Mouse (Mus musculus) yolk sac, embryonic 10.5 days (tissue): ENCODE measurements around the gene Sema3c.

ENCODE experiments used
- DNase-seq: peaks from one replicate; pipeline ENCODE4 v3.0.0-alpha.2; 2017; ENCODE audit warnings: low spot score

The Sema3c gene

DNA sequence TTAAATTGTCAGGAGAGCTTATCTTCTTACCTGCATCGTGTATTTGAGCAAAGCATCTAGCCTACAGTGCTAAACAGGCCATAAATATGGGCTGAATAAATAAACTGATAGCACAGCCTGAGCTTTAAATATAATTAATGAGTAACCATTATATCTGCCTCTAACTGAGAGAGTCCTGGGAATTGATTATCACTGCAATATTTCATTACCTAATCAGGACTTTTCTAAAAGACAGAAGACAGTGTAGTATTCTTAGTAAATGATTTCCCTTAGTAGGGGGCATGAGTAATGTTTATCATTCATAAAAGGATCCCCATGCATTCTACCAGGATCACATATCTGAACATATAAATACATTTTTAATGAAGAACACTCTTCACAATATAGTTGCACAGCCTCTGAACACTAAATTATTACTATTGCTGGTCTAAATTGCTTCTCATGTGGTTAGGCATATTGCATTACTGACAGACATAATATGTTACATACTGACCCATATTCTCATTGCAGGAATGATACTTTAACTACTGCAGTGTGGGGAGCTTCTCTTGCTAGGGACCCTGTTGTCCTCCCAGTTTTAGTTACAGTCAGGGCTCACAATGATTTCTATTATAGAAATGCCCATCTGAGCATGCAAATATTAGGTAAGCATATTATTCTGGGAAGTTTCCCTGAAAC, 74.9 kb downstream of the Sema3c start:
- DNase-seq: no peak

DNA sequence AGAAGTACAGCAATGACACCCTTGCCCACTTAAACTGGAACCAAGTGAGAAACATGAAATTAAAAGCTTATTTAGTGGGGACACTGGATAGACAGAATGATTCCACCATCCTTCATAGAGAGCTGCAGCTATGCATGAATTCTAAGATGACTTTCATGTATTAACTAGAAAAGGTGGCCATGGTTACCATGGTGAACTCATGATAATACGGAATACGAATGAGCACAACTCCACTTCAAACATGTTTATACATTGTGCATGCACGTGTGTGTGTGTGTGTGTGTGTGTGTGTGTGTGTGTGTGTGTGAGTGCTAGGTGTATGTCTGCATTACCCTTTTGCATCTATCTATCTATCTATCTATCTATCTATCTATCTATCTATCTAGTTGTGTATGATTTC, 87.1 kb downstream of the Sema3c start:
- no peak for DNase-seq

DNA sequence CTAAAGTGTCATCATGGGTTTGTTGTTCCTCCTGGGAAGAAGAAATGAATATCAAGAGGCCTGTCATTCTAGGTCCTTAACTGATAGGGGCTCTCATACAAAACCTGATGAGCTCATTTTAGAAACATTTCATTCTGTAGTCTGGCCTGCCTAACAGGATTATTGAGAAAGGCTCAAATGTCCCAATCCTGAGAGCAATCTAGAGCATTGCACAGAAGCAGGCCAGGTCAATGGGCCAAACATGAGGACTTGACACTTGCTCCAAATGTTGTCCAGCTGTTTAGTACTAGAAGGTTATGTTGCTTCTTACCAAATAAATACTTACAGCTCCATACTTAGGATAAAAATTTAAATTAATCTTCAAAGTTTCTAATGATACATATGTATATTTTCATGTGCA, 97.3 kb downstream of the Sema3c start:
- no peak for DNase-seq

DNA sequence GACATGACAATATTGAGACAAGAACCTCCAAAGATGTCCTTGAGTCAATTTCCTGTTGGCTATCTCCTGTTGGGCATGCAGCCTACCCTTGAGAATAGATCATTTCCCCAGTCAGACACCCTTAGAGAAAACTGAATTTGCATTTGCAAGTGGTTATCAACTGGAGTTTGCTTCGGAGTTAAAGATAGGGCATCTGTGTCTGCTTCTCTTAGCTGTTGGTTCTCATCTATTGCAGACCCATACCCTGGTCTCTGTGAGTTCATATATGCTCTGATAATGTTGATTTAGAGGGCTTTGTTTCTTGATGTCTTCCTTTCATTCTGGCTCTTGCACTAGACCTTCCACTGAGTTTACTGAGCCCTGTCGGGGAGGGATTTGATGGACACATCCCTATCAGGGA, 106.8 kb downstream of the Sema3c start:
- DNase-seq: no peak

DNA sequence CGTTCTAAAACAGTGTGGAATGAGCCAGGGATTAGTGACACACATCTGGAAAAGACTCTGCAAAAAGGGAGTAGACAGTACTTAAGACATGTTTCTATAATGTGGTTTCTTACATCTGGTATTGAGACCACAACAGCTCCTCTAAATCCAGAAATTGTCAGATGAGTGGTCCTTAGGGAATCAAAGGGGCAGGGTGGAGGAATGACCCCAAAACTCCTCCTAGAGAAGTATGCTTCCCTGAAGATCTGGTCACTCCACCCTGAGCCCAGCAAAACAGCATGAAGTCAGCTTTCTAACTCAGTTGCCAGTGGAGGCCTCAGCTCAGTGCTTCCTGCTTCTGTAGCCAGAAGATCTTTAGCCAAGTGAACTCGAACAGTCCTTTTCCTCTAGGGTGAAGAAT, 115.0 kb downstream of the Sema3c start:
- no peak for DNase-seq

DNA sequence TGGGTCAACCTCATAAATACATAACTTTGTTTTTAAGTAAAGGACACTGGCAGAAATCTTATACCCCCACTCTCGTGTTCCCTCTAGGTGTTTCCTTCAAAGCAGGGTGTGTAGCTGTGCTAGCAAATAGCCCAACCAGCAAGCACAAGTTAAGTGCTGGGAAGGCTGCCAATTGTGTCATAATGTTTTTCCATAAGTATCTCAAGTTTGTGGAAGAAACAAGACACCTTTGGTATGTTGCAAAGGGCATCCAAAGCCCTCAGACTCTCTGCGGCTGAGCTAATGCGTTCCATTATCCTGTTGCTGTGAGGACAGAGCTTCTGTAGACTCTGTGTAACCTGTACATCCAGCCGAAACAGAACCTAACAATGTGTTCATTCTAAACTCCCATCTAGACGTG, 115.5 kb downstream of the Sema3c start:
- DNase-seq: no peak

DNA sequence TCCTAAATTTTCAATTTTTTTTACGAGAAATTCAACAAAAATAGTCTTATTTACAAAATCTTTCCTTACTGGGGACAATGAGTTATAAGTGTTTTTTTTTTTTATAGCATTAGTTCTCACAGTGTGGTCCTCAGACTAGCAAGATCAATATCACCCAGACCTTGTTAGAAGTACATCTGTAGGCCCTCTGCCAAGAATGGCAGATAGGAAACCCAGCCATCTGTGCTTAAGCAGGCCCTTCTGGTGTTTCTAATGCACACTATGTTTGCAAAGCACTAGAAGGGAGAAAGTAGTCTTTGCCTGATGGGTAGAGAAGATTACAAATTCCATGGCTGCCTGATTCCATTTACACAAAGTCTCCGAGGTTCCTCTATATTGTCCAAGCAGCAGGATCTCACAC, 121.3 kb downstream of the Sema3c start:
- DNase-seq: no peak

DNA sequence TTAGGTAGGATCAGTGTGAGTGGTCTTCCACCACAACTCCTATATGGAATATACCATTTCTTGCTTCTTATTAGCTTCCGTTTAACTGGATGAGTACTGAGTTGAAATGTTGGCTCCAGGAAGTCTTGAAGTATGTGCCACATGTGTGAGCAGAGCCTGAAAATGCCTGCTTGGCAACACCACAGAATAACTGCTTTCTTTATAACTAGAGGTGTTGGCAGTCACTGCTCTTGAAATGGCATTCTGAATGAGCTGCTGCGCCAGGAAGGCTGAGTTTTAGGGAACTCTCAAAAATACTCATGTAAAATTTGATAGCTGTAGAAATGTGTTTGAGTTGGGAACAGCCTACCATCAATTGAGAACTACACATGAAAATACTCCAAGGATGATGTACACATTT, 124.8 kb downstream of the Sema3c start:
- DNase-seq: no peak

DNA sequence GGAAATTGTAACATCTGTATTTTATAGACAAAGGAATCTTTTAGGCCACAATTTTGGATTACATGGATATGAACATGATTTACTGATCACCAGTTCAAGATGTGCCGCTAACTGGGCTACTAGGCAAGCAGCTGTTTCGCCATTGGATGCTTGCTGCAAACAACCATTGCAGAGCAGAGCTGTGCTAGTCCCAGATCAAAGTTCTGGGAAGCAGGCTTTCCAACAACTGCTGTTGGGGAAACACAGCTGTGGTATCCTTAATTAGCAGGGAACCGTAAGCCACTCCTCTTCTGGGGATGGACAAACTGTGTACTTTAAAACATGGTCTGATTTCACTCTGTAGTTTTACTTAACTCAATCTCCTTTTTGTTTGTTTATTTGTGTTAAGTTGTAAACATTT, 130.1 kb downstream of the Sema3c start:
- DNase-seq: no peak

DNA sequence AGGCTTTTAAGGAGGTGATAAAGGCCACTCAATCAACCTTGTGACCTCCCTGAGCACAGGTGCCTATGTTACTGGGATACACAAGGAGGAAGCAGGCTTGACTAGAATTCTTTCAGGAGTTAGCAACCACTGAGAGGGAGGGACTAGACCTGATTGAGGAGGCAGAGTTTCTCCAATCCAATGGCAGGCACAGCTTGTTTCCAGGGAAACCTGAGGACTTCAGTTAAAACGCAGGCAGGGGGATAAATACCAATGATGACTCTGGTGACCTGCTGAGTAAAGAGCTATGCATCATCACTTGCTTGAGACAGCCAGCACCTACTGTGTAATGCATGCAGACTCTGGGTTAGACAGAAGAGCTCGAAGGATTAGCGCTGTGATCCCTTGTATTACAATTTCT, 133.0 kb downstream of the Sema3c start:
- DNase-seq: no peak

DNA sequence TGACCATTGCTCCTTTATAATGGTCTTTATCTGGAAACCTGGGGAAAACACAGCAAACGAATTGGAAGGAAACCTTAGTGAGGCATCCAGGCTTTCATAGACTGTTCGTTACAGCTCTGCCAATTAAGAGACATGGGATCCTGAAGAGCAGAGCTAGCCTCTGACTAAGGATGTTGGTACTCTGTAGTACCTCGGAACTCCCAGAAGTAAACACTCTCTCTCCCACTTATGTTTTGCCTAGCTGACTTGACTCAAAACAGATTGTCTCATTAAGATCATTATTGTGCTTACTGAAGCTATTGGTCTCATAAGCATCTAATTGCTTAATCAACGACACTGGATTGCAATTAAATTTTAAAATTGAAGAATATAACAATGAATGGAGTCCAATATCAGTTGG, 138.3 kb downstream of the Sema3c start:
- no peak for DNase-seq

DNA sequence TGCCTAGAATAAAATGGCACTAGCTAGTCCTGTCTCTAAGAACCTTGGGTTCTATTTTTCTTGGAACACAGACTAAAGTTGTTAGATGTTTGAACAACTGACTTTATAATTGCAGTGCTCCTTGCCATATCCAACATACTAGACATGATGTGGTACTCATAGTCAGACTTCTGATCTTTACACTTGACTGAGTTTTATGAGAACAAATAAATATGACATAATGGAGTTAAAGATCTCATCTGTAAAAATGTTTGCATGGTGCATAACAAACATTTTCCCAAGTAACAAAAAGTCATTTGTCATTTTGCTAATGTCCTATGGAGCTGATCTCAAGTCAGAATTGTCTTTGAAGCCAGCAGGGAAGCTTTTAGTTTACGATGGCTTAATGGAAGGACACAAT, 141.1 kb downstream of the Sema3c start:
- no peak for DNase-seq

DNA sequence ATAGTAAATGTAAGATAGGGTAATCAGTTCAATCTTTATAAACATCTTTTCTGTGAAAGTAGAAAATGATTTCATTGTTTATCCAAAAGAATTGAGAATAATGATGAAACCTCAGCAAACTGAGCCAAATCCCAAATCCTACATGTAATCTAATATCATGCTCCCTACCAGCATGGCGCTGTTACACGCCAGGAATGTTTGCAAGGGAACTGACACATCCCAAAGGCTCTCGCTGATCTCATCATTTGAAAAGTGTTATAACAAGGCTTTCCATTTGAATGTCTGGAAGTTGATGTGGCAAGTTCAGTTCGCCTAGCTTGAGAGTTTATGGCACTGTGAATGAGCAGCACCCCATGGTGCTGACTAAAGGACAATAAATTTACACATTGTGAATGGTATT, 145.9 kb downstream of the Sema3c start:
- no peak for DNase-seq

DNA sequence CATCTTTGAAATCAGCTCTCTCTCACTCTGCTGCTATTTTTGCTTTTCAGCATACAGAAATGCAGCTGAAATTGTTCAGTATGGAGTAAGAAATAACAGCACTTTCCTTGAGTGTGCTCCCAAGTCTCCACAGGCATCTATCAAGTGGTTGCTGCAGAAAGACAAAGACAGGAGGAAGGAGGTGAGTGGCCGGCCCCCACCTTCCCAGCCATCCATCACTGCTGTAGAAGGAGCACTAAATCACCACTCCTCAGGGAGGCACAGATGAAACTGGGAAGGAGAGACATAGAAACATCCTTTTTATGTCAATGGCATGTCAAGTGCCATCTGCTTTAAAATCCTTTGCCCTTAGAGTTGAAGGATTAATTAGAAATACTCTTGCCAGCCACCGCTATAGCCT, 149.9 kb downstream of the Sema3c start:
- no peak for DNase-seq

DNA sequence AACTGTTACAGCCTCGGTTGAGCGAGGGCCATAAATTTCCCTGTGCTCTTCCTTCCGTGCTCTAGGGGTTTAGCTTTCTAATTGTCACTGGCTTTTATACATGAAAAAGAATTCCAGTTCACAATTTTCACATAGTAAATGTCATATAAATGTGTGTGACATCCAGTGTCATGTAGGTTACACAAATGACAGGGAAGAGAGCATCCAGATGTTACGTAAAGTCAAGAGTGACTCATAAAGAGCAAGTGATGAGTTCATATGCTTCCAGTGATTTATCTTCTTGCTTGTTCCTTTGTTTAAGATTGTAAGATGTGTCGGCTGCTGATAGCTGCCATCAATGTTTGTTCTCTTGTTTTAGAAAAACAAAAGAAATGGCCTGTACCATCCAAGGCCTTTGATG, 154.0 kb downstream of the Sema3c start:
- DNase-seq: no peak

DNA sequence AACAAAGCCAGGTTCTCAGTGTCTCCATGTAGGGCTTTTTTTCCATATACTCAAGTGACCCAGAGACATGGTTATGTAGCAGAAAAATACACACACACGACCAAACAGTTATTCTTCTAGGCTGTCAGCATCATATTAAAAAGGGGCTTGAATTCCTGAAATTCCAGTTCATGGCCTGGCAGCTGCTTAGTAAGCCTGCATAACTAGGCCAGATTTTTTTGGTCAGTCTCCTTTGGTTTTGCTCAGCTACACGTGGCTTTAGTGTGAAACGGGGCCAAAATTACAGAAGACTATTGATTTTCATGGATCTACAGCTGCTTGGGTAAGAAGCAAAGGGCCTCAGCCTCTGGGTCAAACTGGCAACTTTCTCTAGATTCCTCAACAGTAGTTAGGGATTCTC, 165.7 kb downstream of the Sema3c start:
- peak; percentile 3 for DNase-seq

DNA sequence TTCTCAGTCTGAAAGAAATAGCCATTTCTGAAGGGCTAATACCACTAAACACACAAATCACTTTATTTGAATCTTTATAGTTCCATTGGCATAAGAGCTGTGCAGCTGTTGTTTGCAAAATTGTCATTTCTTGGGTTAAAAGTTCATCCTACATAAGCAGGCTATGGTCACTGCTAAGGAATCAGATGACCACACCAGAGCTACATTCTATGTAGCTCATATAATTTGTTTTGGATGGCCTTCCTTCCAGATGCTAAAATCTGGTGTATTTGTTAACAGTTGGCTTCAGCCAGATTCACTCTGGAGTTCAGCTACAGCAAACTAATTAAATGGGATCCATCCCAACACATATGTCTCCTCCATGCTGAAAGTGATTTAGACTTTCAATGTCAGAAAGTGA, 172.4 kb downstream of the Sema3c start:
- no peak for DNase-seq

DNA sequence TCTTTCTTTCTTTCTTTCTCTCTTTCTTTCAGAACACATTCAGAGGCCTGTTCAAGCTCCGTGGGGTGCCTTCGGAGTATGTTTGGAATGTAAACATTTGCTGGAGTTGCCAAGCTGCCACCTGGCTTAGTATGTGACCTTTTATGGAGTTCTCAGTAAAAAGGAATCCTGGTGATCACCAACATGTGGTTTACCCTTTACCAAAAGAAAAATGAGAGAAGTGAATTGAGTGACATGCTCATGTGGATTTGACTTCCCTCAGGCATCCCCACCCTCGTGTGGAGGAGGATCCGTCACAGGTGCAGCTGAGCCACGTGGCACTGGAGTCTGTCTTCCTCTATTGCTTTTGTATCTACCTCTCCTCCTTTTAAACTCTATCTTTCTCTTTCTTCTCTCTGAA, 173.1 kb downstream of the Sema3c start:
- no peak for DNase-seq

DNA sequence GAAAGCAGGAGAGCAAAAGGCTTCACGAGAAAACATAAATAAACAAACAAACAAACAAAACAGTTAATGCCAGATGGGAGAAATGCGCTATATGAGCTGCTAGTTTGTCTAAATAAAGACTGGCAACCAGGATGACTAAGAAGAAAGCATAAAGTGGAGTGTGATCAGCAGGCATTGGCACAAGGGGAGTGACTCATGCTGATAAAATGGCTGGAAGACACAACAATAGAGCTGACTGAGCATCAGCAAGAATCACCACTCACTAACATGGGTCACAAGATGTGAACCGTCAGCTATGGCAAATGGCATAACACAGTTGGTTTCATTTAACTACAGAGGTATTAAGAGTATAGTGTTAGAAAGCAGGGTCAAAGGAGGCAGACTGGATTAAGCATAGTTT, 174.2 kb downstream of the Sema3c start:
- DNase-seq: no peak

DNA sequence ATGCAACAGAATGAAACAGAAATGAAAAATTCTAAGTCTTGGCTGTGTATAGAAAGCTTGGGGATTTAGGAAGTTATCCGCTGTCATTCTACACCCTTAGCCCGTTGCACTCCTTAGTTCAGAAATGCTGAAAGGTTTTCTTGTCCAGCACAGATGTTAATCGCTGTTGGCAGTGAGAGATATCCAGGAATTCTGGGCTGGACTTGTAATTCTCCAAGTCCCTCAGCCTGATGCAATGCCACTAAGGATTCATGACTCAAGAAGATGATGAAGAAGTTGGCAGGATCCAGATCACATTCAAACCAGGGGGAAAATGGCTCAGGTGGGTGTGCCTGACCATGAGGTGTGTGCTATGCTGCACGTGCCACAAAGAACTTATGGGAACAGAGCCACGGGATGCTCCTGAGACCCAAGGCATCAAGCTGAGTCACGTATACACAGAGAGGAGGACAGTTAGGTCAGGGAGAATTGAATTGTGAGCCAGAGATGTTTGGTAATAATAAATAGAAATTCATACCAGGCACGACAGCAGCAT, 179.5 kb downstream of the Sema3c start:
- no peak for DNase-seq

DNA sequence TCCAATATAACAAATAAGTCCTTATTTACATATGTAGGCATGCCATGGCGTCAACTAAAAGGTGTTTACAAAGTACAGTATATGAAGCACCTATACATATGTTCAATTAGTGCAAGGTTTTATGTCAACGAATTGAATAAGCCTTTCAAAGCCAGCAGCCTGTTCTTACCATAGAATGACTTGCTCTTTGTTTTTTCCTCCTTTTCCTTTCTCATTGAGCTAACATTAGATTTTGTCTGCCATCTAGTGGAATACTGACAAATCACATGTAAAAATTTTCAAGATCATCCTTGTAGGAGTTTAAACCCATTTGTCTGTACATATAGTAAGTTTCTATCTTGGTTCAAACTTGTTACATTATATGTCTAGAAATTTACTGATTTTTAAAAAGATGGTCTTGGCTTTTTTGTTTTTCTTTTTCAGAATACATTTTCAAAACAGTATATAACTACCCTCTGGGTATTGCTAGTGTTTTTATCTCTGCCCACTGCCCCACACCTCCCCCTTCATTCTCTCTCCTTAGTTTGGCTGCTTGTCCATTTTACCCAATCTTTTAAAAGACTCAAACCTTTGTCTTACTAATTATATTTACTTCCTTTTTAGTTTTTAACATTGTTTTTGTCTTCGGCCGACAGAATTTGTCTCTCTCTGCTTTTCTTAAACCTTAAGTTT, 192.1 kb downstream of the Sema3c start:
- DNase-seq: no peak

DNA sequence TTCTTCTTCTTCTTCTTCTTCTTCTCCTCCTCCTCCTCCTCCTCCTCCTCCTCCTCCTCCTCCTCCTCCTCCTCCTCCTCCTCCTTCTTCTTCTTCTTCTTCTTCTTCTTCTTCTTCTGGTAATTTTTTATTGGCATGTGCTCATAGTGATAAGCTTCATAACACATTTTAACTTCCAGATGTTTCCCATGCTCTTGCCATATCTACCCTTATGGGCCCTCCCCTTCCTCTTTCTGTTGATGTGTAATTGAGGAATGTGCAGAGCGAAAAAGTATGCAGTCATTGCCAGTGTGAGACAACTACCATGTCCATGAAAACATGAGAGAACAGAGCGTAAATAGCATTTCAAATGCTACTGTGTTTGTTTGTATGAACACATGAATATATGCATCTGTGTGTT, 196.2 kb downstream of the Sema3c start:
- no peak for DNase-seq

DNA sequence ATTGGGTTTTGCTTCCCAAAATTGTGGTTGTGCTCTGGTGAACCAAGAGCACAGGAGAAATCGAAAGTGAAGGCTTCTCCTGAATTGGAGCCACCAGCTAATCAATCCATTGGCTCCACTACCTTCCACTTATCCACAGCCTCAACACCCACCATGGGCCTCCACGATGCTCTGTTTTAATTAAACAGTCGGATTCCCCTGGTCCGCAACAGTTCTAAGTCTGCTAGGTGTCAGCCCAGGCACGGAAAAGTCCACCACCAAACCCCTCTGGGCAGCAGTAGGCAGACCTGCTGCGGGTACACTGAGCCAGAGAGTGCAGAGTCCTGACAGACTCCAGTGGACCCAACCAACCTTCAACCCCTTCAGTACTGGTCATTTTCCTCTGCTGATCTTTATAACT, 202.5 kb downstream of the Sema3c start:
- DNase-seq: peak; percentile 13
